Mouse (Mus musculus) myocyte (in vitro differentiated cells): ENCODE measurements around the gene Ints3.

Experiments
- MAX ChIP-seq: IDR thresholded peaks from one replicate; pipeline ENCODE4 v1.6.1; 2011; ENCODE audit warnings: low read depth, mild to moderate bottlenecking, control low read depth
- POLR2A ChIP-seq: IDR thresholded peaks from one replicate; pipeline ENCODE4 v1.6.1; 2011; ENCODE audit warnings: low read depth, mild to moderate bottlenecking, control low read depth, moderate library complexity; ENCODE audit not compliant: insufficient read length
- REST ChIP-seq: IDR thresholded peaks from one replicate; pipeline ENCODE4 v1.6.1; 2011; ENCODE audit warnings: mild to moderate bottlenecking, control low read depth, moderate library complexity; ENCODE audit not compliant: insufficient read depth, insufficient read length

GRCm38 (mm10) chr3:90464552-90465080 lies 31.2 kb upstream of the Ints3 start:
- TF ChIP-seq REST (no peak), MAX (no peak), POLR2A (no peak)
